Mouse (Mus musculus) MEL (cell line): ENCODE measurements at regions not wholly inside any gene's neighbourhood (a gene's known extent, or its start where the extent isn't known, plus 50 kb on each side); places are given as distances from the start of the nearest gene placed in this dataset.

Source experiments
- CTCF ChIP-seq, 3 experiments: IDR thresholded peaks in 2 of 3; conservative IDR thresholded peaks in 1 of 3; 2 replicates each; pipeline ENCODE4 v1.5.1; 2011 to 2012; ENCODE audit warnings: low read length in 3 of 3, low read depth in 2 of 3, mild to moderate bottlenecking in 2 of 3, improper control_type of control experiment in 1 of 3, inconsistent platforms in 1 of 3, mixed read lengths in 1 of 3, moderate library complexity in 1 of 3; ENCODE audit not compliant: control insufficient read depth in 1 of 3, insufficient read depth in 1 of 3, poor library complexity in 1 of 3, severe bottlenecking in 1 of 3
- EP300 ChIP-seq, 2 experiments: IDR thresholded peaks; 2 replicates each; pipeline ENCODE4 v1.6.1; 2011; ENCODE audit warnings: improper control_type of control experiment in 2 of 2, low read length in 2 of 2, low read depth in 1 of 2, mild to moderate bottlenecking in 1 of 2
- GATA1 ChIP-seq: IDR thresholded peaks from 2 replicates; pipeline ENCODE4 v1.6.1; 2011; ENCODE audit warnings: low read depth, low read length, improper control_type of control experiment
- JUND ChIP-seq: IDR thresholded peaks from 2 replicates; pipeline ENCODE4 v1.6.1; 2011; ENCODE audit warnings: low read depth, mild to moderate bottlenecking, improper control_type of control experiment, low read length
- MYC ChIP-seq: IDR thresholded peaks from 2 replicates; pipeline ENCODE4 v1.6.1; 2011; ENCODE audit warnings: low read depth, mild to moderate bottlenecking, low read length, improper control_type of control experiment, moderate library complexity
- POLR2A ChIP-seq, 2 experiments: IDR thresholded peaks; 2 replicates each; pipeline ENCODE4 v1.6.1; 2011 to 2012; ENCODE audit warnings: low read length in 2 of 2, mild to moderate bottlenecking in 2 of 2, control low read depth in 1 of 2, improper control_type of control experiment in 1 of 2, low read depth in 1 of 2, moderate library complexity in 1 of 2; ENCODE audit not compliant: control insufficient read depth in 1 of 2, insufficient read depth in 1 of 2, poor library complexity in 1 of 2
- ZC3H11A ChIP-seq: IDR thresholded peaks from 2 replicates; pipeline ENCODE4 v1.6.1; 2012; ENCODE audit warnings: low read depth, mild to moderate bottlenecking, inconsistent platforms, low read length, improper control_type of control experiment
- ZNF384 ChIP-seq: IDR thresholded peaks from 2 replicates; pipeline ENCODE4 v1.6.1; 2012; ENCODE audit warnings: low read depth, mild to moderate bottlenecking, inconsistent platforms, low read length, improper control_type of control experiment

DNA sequence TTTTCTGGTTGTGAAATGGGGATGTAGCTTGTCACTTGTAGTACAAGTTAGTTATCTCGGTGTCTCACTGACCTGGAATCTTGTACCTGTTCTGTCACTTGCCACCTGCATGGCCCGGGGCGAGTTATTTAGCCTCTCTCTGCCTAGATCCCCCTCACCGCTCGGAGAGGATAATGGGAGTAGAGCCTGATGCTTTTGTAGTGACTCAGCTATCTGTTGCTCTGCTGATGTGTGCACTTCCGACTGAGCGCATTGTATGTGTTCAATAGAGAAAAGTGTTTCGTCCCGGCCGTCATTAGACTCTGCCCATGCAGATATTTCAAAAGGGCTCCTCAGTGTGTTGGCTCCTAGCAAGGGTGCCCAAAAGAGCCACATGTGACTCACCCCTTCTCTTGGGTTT lies 170.3 kb downstream of the Sox9 start:
- TF ChIP-seq POLR2A (IDR thresholded peaks at IDR 0.05; ENCODE audit: control insufficient read depth in 1 of 2, insufficient read depth in 1 of 2, low read depth in 1 of 2, low read length in 2 of 2, poor library complexity in 1 of 2), result no peak
- no peak for TF ChIP-seq JUND
- TF ChIP-seq ZC3H11A, result no peak
- no peak for TF ChIP-seq ZNF384
- TF ChIP-seq CTCF (IDR thresholded peaks at IDR 0.05 in 2 of 3, conservative IDR thresholded peaks at IDR 0.05 in 1 of 3; ENCODE audit: control insufficient read depth in 1 of 3, insufficient read depth in 1 of 3, low read depth in 2 of 3, low read length in 3 of 3, poor library complexity in 1 of 3, severe bottlenecking in 1 of 3), result no peak
- TF ChIP-seq GATA1, result no peak
- TF ChIP-seq MYC, result no peak
- TF ChIP-seq EP300 (IDR thresholded peaks at IDR 0.05; ENCODE audit: low read depth in 1 of 2, low read length in 2 of 2), result no peak
